Mouse (Mus musculus) G1E (cell line): ENCODE results near the gene Mrto4.

Experiments
- CTCF ChIP-seq: IDR thresholded peaks from 2 replicates; pipeline ENCODE4 v1.5.1; 2012; ENCODE audit warnings: low read depth, low read length, inconsistent platforms, mixed read lengths
- TAL1 ChIP-seq: conservative IDR thresholded peaks from 2 replicates; pipeline ENCODE4 v1.6.1; 2012; ENCODE audit warnings: low read depth, low read length, inconsistent platforms, mixed read lengths

DNA sequence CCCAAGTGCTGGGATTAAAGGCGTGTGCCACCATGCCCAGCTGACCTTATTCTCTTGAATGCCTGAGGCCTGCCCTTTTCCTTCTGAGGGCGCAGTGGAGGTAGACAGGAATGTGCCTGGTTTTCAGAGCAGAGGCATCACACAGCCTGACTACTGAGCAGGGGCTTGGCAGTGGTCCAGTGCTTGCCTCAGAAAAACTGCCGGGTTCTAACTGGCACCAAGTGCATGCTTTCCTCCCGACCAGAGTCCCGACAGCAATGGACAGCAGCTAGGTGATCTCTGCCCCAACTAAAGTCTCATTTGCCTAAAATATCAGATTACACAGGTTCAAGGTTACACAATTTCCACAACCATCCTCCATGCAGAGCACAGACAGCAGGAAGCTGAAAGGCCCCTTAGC is 8.7 kb downstream of the Mrto4 start:
- TF ChIP-seq CTCF, result no peak
- no peak for TF ChIP-seq TAL1
